Mouse (Mus musculus): ENCODE data around the gene Cryzl1. TPM values are rescaled to one million over a fixed set of nuclear protein-coding genes. Genes with fewer than 3 reads are reported as not detected.
A peak's percentile ranks its signal among the peaks of the same experiment; 100 is the strongest.

Gene Cryzl1
- total RNA-seq, 2 experiments from 2014 or later = 23.0 to 25.0 TPM

- DNase-seq = peak; percentile 48 to 58
Measured at GRCm38 (mm10) chr16:91740184-91740917, 11.6 kb upstream of the Cryzl1 start.

- no peak for DNase-seq
Measured at GRCm38 (mm10) chr16:91738505-91738904, 9.7 kb upstream of the Cryzl1 start.

GRCm38 (mm10) chr16:91736046-91736816 lies 7.5 kb upstream of the Cryzl1 start:
- DNase-seq = no peak

- peak; percentile 56 to 75 for DNase-seq
Measured at GRCm38 (mm10) chr16:91734771-91735170, 6.0 kb upstream of the Cryzl1 start.

GRCm38 (mm10) chr16:91732816-91733215 lies 4.0 kb upstream of the Cryzl1 start:
- DNase-seq = no peak

GRCm38 (mm10) chr16:91730446-91730845 lies 1.7 kb upstream of the Cryzl1 start:
- no peak for DNase-seq

- peak in 1 of 2 experiments; percentile 58 for DNase-seq
Measured at GRCm38 (mm10) chr16:91729821-91730441, 1.2 kb upstream of the Cryzl1 start.

- DNase-seq = peak; percentile 98 to 99
Measured at GRCm38 (mm10) chr16:91729066-91729482, 299 bp upstream of the Cryzl1 start, which contains the start of gene Itsn1. Gene Itsn1 (plus strand): TSS chr16:91729281.

GRCm38 (mm10) chr16:91727433-91727832 lies 1.3 kb downstream of the Cryzl1 start:
- DNase-seq = no peak

- peak; percentile 66 to 80 for DNase-seq
Measured at GRCm38 (mm10) chr16:91724247-91724646, 4.5 kb downstream of the Cryzl1 start.

- DNase-seq = no peak
Measured at GRCm38 (mm10) chr16:91717399-91717798, 11.4 kb downstream of the Cryzl1 start.

- DNase-seq = peak; percentile 76 to 79
Measured at GRCm38 (mm10) chr16:91716927-91717349, 11.8 kb downstream of the Cryzl1 start.

- no peak for DNase-seq
Measured at GRCm38 (mm10) chr16:91710241-91710640, 18.5 kb downstream of the Cryzl1 start.

GRCm38 (mm10) chr16:91704603-91705340 lies 24.0 kb downstream of the Cryzl1 start:
- DNase-seq = no peak

- no peak for DNase-seq
Measured at GRCm38 (mm10) chr16:91702771-91703188, 26.0 kb downstream of the Cryzl1 start.

- DNase-seq = no peak
Measured at GRCm38 (mm10) chr16:91701908-91702307, 26.9 kb downstream of the Cryzl1 start.

- no peak for DNase-seq
Measured at GRCm38 (mm10) chr16:91698995-91699394, 29.8 kb downstream of the Cryzl1 start.

- no peak for DNase-seq
Measured at GRCm38 (mm10) chr16:91695108-91695755, 33.5 kb downstream of the Cryzl1 start.

GRCm38 (mm10) chr16:91694455-91695084 lies 34.2 kb downstream of the Cryzl1 start:
- DNase-seq = peak; percentile 71 to 88

- no peak for DNase-seq
Measured at GRCm38 (mm10) chr16:91689791-91690190, 39.0 kb downstream of the Cryzl1 start.

Measured in heart, adult 18-20 months (tissue).